Comparison of ENCODE assay signal across 8 mouse cellular contexts in genomic region chr13:111797021-111797420, GRCm38 (mm10). TPM values are rescaled to one million over a fixed set of nuclear protein-coding genes. Genes with fewer than 3 reads are reported as not detected.
DNase-seq lines count a peak whose midpoint lies in the region; ATAC-seq and TF ChIP-seq lines count a peak whose summit lies in the region.

No protein-coding gene starts in this region.

- no peaks in the 10 kb centered on the region for H3K36me3 ChIP-seq in embryonic facial prominence, embryonic 15.5 days
- no peaks in the 10 kb centered on the region for H3K36me3 ChIP-seq in heart, embryonic 14.5 days (ENCODE audit: control insufficient read depth, insufficient read depth, low read length)
- no peaks in the 10 kb centered on the region for H3K36me3 ChIP-seq in kidney, postnatal 0 days (ENCODE audit: insufficient read depth, low read length)

- peaks cover 73% of the 10 kb centered on the region for H3K4me1 ChIP-seq in embryonic facial prominence, embryonic 15.5 days
- H3K4me1 ChIP-seq in heart, embryonic 14.5 days (ENCODE audit: control insufficient read depth in 2 of 2, insufficient read depth in 2 of 2, low read length in 2 of 2): peaks cover 50 to 64% of the 10 kb centered on the region in 2 experiments
- H3K4me1 ChIP-seq in kidney, postnatal 0 days (replicated peaks; ENCODE audit: insufficient read depth, low read length): peaks cover 69% of the 10 kb centered on the region

- H3K4me3 ChIP-seq in embryonic facial prominence, embryonic 15.5 days (replicated peaks): no peak overlapping the region
- H3K4me3 ChIP-seq in heart, embryonic 14.5 days (ENCODE audit: control insufficient read depth in 1 of 2, insufficient read depth in 1 of 2, low read depth in 1 of 2, low read length in 2 of 2): no peak overlapping the region
- no peak overlapping the region for H3K4me3 ChIP-seq in kidney, postnatal 0 days (replicated peaks; ENCODE audit: low read depth, low read length)

- H3K27me3 ChIP-seq in embryonic facial prominence, embryonic 15.5 days: no peaks in the 10 kb centered on the region
- no peaks in the 10 kb centered on the region for H3K27me3 ChIP-seq in heart, embryonic 14.5 days (ENCODE audit: control insufficient read depth, insufficient read depth, low read length)
- H3K27me3 ChIP-seq in kidney, postnatal 0 days (ENCODE audit: insufficient read depth, low read length): no peaks in the 10 kb centered on the region

- H3K9me3 ChIP-seq in embryonic facial prominence, embryonic 15.5 days (replicated peaks): no peaks in the 10 kb centered on the region
- H3K9me3 ChIP-seq in heart, embryonic 14.5 days (ENCODE audit: control insufficient read depth, low read length): no peaks in the 10 kb centered on the region
- no peaks in the 10 kb centered on the region for H3K9me3 ChIP-seq in kidney, postnatal 0 days (replicated peaks; ENCODE audit: low read length)

- 13% methylated on average over 8 of the region's 8 CpGs for WGBS in embryonic facial prominence, embryonic 15.5 days
- WGBS in heart, embryonic 14.5 days: 9% methylated on average over 8 of the region's 8 CpGs
- 13% methylated on average over 8 of the region's 8 CpGs for WGBS in kidney, postnatal 0 days

- DNase-seq in B cell, adult 2 months: peak; percentile 84 to 86
- peak; percentile 37 for DNase-seq in MEL-GATA-1-ER (ENCODE audit: extremely low read depth, low read depth)
- peak; percentile 87 for DNase-seq in kidney, postnatal 0 days (ENCODE audit: low spot score)
- DNase-seq in lung, postnatal 36 days: peak; percentile 94
- peak; percentile 70 to 72 for DNase-seq in spleen, adult 18-20 months

- ATAC-seq in embryonic facial prominence, embryonic 15.5 days (ENCODE audit: insufficient number of reproducible peaks, low FRiP score, low TSS enrichment, low read depth): peak; percentile 44; the same call in 1 of the 2 replicates
- peak; percentile 75 for ATAC-seq in heart, embryonic 14.5 days (ENCODE audit: insufficient number of reproducible peaks, insufficient read depth, low FRiP score, low read depth)
- ATAC-seq in kidney, postnatal 0 days (replicated peaks; ENCODE audit: low FRiP score, low read depth): peak; percentile 92
- no peak for ATAC-seq in cerebellum, adult (ENCODE audit: insufficient number of reproducible peaks, low FRiP score, low TSS enrichment)

- no peak overlapping the region for H3K9ac ChIP-seq in embryonic facial prominence, embryonic 15.5 days
- H3K9ac ChIP-seq in heart, embryonic 14.5 days (ENCODE audit: low read length): peak overlapping the region; percentile 52; the same call in 1 of the 2 replicates
- no peak overlapping the region for H3K9ac ChIP-seq in kidney, postnatal 0 days (ENCODE audit: low read depth, low read length)

- no peak for TF ChIP-seq CTCF in kidney, postnatal 0 days (IDR thresholded peaks at IDR 0.05; ENCODE audit: low read depth)

- peak overlapping the region; percentile 61 for H3K27ac ChIP-seq in embryonic facial prominence, embryonic 15.5 days (replicated peaks)
- peak overlapping the region; percentile 58 to 80; a peak in 3 of 4 replicates for H3K27ac ChIP-seq in heart, embryonic 14.5 days (replicated peaks in 1 of 2; ENCODE audit: control insufficient read depth in 1 of 2, insufficient read depth in 1 of 2, low read depth in 2 of 2, low read length in 2 of 2)
- peak overlapping the region; percentile 79 for H3K27ac ChIP-seq in kidney, postnatal 0 days

- peak overlapping the region; percentile 27; the same call in 1 of the 2 replicates for H3K4me2 ChIP-seq in embryonic facial prominence, embryonic 15.5 days (replicated peaks)
- peak overlapping the region; percentile 40 for H3K4me2 ChIP-seq in heart, embryonic 14.5 days (ENCODE audit: low read length)
- peak overlapping the region; percentile 8; the same call in 1 of the 2 replicates for H3K4me2 ChIP-seq in kidney, postnatal 0 days (ENCODE audit: low read length)

RNA-seq across cellular contexts. Expression of gene Map3k1, which starts 11.8 kb away (rescaled TPM):
- 16.3 and 18.0 TPM in 2 replicates for polyA plus RNA-seq in embryonic facial prominence, embryonic 15.5 days (2015; fragmentation: Nextera tagmentation; extraction: Ambion mirVana)
- polyA plus RNA-seq in heart, embryonic 14.5 days (2014; fragmentation: Nextera tagmentation; extraction: Ambion mirVana): 15.3 and 15.7 TPM in 2 replicates
- 30.3 and 33.1 TPM in 2 replicates for polyA plus RNA-seq in kidney, postnatal 0 days (2015; fragmentation: Nextera tagmentation; extraction: Ambion mirVana)

Comparison
In these comparisons a context has a peak if more than half of its experiments do, and no peak if none do; other contexts are left out.
1. DNase-seq: peak in every context shown above with its lines; median percentile 94 in lung, postnatal 36 days; 87 in kidney, postnatal 0 days; 85 in B cell, adult 2 months; 71 in spleen, adult 18-20 months; 37 in MEL-GATA-1-ER.